Mouse (Mus musculus) macrophage (primary cell): ENCODE results near the gene Nav2. TPM values are rescaled to one million over a fixed set of nuclear protein-coding genes. Genes with fewer than 3 reads are reported as not detected.
A peak's percentile ranks its signal among the peaks of the same experiment; 100 is the strongest.

Source experiments
- H3K27ac ChIP-seq: fragments of 350-480 bp; formaldehyde crosslinking; 2 replicates; pipeline ENCODE4 v1.9.0; 2021
- H3K36me3 ChIP-seq: fragments of 350-480 bp; formaldehyde crosslinking; 2 replicates; pipeline ENCODE4 v1.9.0; 2021; ENCODE audit errors: inconsistent target
- H3K4me3 ChIP-seq: fragments of 350-480 bp; formaldehyde crosslinking; 2 replicates; pipeline ENCODE4 v1.9.0; 2021; ENCODE audit errors: inconsistent target
- H3K79me2 ChIP-seq: fragments of 350-480 bp; formaldehyde crosslinking; 2 replicates; pipeline ENCODE4 v1.9.0; 2021; ENCODE audit errors: inconsistent target
- WGBS: methylation state at CpG from one replicate; pipeline ENCODE4 v1.1.7; 2026; ENCODE audit warnings: inconsistent platforms; ENCODE audit not compliant: missing documents; 5-methylcytosine and 5-hydroxymethylcytosine counted together
- polyA plus RNA-seq: library from polyadenylated mRNA; stranded (reverse); fragments of 250-400 nt; gene quantifications from 3 replicates; pipeline ENCODE4 v1.2.4, GENCODE M21; 2018; ENCODE audit warnings: inconsistent platforms

Gene Nav2
- polyA plus RNA-seq, 1 experiment from 2014 or later = 19.2 TPM

DNA sequence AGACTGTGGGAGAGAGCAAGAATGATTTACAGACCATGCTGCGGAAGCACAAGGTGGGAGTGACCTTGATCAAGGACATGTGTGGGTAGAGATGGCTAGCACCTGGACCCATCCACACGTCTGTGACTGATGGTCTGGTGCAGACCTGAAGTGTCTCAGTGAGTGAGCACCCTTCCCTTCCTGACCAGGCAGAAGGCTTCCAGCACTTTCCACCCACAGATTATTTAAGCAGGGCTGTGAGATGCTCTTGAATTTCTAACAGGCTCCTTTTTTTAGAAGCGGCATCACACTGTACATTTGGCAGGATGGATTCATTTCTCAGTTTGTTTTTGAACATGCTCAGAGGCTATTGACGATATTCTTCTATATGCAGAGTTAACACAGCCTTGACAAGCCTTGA, 369.2 kb downstream of the Nav2 start:
- Histone ChIP-seq H3K79me2 (peaks cover 100% of the 10 kb centered on the region), H3K27ac (no peak overlapping the region), H3K36me3 (0 out of 2 replicates have a peak, but pooled peaks cover 3% of the 10 kb centered on the region), H3K4me3 (no peak overlapping the region)
- WGBS = 93% methylated on average over 4 of the region's 4 CpGs

DNA sequence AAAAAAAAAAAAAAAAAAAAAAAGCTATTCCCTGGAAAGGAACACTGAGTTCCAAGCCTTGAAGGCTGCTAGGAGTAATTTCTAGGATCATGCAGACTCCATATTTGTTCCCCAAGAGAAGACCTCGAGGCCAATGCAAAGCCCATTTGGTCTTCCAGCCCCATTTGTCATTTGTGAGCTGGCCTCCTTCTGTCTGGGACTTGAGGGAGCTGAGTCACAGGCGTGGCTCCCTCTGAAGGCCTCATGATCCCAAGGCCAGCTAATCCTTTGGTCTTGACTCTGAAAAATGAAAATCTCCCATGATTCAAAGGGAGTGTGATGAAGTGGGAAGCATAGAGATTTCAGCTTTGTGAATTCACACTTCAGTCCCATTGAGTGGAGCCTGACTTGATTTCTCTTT, 370.0 kb downstream of the Nav2 start:
- Histone ChIP-seq H3K36me3 (0 out of 2 replicates have a peak, but pooled peaks cover 3% of the 10 kb centered on the region), H3K4me3 (no peak overlapping the region), H3K79me2 (peaks cover 100% of the 10 kb centered on the region), H3K27ac (no peak overlapping the region)
- 77% methylated on average over 2 of the region's 2 CpGs for WGBS

DNA sequence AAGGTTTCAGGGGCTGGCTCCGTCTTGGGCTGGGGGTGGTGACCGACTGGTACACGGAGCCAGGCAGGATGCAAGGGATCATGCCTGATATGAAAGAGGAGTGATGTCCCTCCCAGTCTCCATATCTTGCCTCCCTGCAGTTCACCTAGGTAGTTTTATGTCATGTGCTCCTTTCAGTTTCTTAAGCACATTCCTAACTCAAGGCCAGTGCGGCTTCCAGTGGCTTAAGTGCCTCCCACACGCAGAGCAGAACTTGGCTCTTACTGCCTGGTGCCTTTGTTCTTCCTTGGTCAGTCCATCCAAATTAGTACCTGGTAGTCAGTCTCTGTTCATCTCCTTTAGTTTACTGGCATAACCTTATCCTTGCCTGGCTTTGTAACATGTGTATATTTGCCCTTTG, 371.9 kb downstream of the Nav2 start:
- Histone ChIP-seq H3K27ac (no peak overlapping the region), H3K79me2 (peaks cover 100% of the 10 kb centered on the region), H3K36me3 (0 out of 2 replicates have a peak, but pooled peaks cover 3% of the 10 kb centered on the region), H3K4me3 (no peak overlapping the region)
- 99% methylated on average over 5 of the region's 5 CpGs for WGBS

DNA sequence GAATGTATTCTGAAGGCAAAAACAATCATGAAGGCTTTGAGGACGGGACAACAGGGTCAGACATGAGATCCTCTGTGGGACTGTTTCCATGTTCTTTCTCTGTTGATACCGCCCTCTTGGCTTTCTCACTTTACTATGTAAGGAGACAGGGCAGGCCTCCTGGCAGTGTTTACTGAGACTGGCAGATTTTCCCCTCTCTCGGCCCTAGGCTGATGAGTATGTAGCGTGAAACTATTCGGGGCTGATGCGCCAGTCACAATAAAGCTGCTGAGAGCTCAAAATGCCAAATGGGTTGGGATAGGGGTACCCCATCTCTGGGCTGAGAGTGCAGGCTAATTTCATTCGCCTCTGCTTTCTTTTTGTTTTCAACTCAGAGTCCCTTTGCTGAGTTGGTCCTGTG, 373.9 kb downstream of the Nav2 start:
- Histone ChIP-seq H3K4me3 (no peak overlapping the region), H3K27ac (no peak overlapping the region), H3K79me2 (peaks cover 92% of the 10 kb centered on the region), H3K36me3 (0 out of 2 replicates have a peak, but pooled peaks cover 3% of the 10 kb centered on the region)
- 93% methylated on average over 7 of the region's 7 CpGs for WGBS

DNA sequence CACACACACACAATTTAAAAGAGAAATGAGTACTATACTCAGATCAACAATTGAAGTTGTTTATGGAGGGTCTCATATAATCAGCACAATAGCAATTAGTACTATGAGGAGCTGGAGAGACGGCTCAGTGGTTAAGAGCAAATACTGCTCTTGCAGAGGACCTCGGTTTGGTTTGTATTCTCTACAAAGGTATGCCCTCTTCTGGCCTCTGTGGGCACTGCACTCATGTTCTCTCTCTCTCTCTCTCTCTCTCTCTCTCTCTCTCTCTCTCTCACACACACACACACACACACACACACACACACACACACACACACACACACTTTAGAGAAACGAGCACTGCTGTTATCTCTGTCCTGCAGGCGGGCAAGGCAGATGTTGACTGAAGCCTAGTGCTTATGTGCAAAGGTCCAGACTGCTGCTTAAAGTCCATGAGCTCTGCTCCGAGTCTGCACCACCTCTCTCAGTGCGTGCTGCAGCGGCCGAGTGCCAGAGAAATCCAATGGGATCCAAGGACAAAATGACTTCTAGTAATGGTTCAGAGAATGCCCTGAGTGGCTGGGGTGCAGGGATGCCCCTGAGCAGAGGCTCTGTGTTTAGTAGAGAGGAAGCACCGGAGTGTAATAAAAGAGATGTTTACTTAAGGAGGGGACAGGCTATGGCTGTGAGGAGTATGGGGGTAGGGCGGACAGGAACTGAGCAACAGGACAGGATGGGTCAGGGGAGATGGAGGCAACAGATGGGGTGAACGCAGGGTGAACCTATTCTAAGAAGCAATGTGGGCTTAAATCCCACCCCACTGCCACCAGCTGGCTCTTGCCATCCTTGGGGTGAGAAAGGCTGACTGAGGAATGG, 375.2 kb downstream of the Nav2 start:
- 55% methylated on average over 10 of the region's 11 CpGs for WGBS
- peaks cover 92% of the 10 kb centered on the region for H3K79me2 ChIP-seq
- H3K36me3 ChIP-seq = 0 out of 2 replicates have a peak, but pooled peaks cover 3% of the 10 kb centered on the region
- H3K27ac ChIP-seq = no peak overlapping the region
- no peak overlapping the region for H3K4me3 ChIP-seq

DNA sequence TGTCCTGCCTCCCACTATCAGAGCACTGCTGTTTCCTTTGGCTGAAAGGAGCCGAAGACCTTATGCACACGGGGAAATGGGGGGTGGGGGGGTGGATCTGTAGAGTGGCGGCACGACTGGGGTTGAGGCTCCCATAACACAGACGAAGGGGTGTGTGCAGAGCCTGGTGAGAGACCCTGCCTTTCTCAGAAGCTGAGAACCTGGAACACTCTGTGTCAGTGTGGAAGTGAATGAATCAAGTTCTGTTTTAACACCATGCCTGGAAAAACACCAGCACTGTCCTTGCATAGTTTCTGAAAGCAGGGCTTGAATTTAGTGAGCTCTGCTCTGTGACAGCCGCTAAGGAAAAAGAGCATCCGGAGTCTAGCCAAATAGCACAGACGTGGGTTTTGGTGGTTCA, 379.7 kb downstream of the Nav2 start:
- no peaks in the 10 kb centered on the region for H3K36me3 ChIP-seq
- H3K79me2 ChIP-seq = peaks cover 92% of the 10 kb centered on the region
- no peak overlapping the region for H3K4me3 ChIP-seq
- WGBS = 49% methylated on average over 7 of the region's 8 CpGs
- peak overlapping the region; percentile 80 for H3K27ac ChIP-seq

DNA sequence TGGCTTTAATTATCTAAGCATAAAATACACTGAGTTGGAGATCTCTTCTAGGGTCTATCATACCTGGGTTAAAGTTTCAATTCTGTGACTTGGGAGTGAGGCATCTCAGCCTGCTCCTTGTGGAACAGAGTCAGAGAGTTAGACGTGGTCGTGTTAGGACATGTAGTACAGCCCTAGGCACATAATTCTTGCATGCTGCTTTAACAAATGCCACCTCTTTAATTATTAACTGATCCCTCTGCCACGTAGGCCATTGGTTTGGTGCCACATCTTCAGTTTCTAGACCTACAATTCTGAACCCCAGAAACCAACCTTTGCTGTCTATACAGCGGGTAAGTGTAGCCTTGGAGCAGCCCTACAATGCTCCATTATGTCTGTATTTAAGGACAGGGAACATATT, 381.8 kb downstream of the Nav2 start:
- peaks cover 89% of the 10 kb centered on the region for H3K79me2 ChIP-seq

DNA sequence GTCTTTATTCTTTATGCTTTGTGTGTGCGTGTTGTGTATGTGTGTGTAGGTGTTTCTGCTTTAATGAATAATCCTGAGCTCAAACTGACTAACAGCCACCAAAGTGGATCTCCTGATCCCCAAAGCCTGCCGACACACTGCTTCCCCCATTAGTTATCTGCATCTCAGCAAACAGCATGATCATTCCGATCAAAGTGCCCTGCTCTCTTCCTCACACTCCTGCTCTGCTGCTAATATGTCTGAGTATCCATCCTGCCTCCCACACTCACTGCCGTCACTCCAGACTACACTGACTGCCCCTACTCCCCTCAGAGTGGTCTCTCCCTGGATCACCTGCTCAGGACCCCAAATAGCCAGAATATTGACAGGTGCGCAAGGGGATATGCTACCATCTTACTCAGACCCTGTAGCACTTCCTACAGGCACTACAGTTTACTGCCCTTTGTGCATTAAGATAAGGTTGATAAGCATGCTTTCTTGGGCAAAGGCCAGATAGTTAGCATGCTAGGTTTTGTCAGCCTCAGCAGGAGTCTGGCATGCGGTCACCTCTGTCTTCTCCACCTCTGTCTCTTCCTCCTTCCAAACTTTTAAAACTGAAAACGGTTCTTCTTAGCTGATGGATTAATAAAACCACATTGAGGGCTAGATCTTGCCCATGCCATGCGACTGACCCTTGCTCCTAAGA, 382.8 kb downstream of the Nav2 start:
- peaks cover 89% of the 10 kb centered on the region for H3K79me2 ChIP-seq
- H3K4me3 ChIP-seq = no peak overlapping the region
- 97% methylated on average over 8 of the region's 8 CpGs for WGBS
- no peak overlapping the region for H3K27ac ChIP-seq
- no peaks in the 10 kb centered on the region for H3K36me3 ChIP-seq

More for the DNA sequence above, 381.8 kb downstream of the Nav2 start:
- no peak overlapping the region for H3K4me3 ChIP-seq
- no peaks in the 10 kb centered on the region for H3K36me3 ChIP-seq
- 84% methylated on average over 4 of the region's 4 CpGs for whole genome bisulfite sequencing
- H3K27ac ChIP-seq = no peak overlapping the region

DNA sequence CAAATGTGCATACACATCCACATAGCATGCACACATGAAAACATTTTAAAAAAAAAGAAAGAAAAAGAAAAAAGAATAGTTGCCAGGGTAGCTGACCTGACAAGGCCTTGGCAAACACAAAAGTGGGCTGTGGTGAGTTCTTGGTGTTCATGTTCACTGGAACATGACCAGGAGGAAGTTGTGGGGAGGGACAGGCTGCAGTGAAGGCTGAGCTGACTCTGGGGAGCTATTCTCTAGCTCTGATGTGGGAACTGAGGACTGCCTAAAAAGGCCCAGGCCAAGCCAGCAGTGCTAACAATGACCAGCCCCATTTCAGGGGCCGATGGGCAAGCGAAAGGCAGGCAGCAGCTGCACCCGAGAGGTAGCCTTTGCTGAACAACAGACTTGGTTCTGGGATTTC, 388.6 kb downstream of the Nav2 start:
- peak overlapping the region; percentile 8; the same call in 1 of the 2 replicates for H3K27ac ChIP-seq
- no peak overlapping the region for H3K4me3 ChIP-seq
- 49% methylated on average over 3 of the region's 3 CpGs for WGBS

DNA sequence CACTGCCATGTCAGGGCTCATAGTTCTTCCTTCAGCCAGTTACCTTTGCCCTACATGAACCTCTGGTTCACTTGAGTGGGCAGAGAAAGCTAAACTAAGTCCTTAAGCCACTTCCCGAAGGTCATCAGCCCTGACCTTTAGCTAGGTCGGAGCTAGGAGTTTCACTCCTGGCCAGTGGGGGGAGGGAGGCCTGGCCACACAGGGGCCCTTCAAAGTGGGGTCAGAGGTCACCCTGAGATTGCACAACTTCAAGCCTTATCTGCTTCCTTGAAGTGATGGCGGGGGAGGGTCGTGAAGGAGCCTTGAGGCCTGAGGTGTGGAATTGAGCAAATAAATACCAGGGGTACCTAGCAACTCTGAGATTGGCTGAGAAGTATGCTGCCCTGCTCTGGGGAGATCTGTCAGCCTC, 389.9 kb downstream of the Nav2 start:
- H3K36me3 ChIP-seq = no peaks in the 10 kb centered on the region
- no peak overlapping the region for H3K27ac ChIP-seq
- 73% methylated on average over 4 of the region's 4 CpGs for WGBS
- H3K79me2 ChIP-seq = peaks cover 94% of the 10 kb centered on the region
- H3K4me3 ChIP-seq = no peak overlapping the region

More for the DNA sequence above, 388.6 kb downstream of the Nav2 start:
- H3K79me2 ChIP-seq = peaks cover 94% of the 10 kb centered on the region
- H3K36me3 ChIP-seq = no peaks in the 10 kb centered on the region

DNA sequence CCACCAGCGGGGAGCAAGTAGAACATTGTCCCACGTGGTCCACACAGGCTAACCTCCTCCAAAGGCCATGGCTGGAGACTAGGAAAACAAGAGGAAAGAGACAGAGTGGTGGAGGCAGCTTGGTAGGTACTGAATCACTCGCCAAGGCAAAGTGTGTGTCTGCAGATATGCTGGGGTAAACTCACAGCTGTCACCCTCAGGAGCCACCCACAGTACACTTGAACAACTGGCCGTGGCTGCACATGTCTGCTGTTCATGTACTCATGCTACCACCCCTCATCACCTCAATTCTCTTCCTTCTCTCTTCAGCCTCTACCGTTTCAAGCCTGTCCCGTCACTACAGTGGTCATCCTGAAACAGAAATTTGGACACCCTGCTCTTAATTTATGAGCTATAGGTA, 393.0 kb downstream of the Nav2 start:
- 96% methylated on average over 6 of the region's 6 CpGs for WGBS
- Histone ChIP-seq H3K36me3 (no peaks in the 10 kb centered on the region), H3K4me3 (no peak overlapping the region), H3K27ac (no peak overlapping the region), H3K79me2 (peaks cover 98% of the 10 kb centered on the region)

DNA sequence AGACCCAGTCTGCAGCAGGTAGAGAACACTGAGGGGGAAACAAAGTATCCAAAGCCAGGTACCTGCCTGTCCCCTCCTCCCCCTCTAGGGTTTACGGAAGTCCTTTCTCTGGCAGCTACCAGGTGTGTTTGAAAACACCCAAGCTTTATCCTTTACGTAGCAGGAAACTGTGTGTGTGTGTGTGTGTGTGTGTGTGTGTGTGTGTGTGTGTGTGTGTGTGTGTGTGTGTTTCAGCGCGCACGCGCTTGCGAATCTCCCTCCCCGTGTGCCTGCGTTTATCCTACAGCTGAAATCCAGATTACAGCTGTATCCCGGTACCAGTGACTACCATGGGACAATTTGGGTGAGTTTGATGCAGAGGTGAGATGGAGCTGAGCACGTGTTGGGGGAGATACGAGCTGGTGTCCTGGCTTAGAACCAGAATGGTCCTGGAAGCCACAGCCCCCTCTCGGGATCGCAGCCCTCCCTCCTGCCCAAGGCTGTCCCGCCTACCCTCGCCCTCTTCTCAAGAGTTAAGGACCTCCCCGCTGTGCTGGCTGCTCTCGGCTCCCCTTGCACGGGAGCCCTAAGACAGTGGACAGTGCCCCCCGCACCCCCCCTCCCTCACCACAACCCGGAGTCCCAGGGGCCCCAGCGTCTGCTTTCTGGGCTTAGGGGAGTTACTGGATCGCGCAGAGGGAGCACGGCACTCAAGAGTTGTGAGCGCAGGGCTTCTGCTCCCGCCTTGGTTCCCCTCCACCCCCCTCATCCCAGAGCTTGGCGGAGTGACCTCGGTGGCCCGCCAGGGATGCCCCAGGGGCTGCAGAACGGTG, 395.3 kb downstream of the Nav2 start:
- Histone ChIP-seq H3K27ac (no peak overlapping the region), H3K4me3 (no peak overlapping the region), H3K36me3 (no peaks in the 10 kb centered on the region), H3K79me2 (peaks cover 94% of the 10 kb centered on the region; the same call in 1 of the 2 replicates)
- 25% methylated on average over 21 of the region's 31 CpGs for WGBS

DNA sequence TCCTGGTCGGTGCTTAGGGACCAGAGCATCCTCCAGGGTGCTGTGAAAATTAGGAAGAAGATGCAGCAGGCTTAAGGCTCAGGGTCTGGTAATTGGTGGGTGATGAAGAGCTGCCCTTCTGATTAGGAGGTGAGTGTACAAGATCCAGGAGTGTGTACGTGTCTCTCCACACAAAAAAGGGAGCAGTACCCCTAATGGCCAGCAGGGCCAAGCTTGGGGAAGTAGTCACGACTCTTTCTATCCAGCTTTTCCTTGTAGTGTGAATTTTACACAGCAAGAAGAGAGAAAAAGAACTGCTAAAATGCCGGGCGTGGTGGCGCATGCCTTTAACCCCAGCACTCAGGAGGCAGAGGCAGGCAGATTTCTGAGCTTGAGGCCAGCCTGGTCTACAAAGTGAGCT, 399.2 kb downstream of the Nav2 start:
- Histone ChIP-seq H3K36me3 (no peaks in the 10 kb centered on the region), H3K79me2 (peaks cover 94% of the 10 kb centered on the region), H3K27ac (no peak overlapping the region), H3K4me3 (no peak overlapping the region)
- 89% methylated on average over 5 of the region's 6 CpGs for WGBS

DNA sequence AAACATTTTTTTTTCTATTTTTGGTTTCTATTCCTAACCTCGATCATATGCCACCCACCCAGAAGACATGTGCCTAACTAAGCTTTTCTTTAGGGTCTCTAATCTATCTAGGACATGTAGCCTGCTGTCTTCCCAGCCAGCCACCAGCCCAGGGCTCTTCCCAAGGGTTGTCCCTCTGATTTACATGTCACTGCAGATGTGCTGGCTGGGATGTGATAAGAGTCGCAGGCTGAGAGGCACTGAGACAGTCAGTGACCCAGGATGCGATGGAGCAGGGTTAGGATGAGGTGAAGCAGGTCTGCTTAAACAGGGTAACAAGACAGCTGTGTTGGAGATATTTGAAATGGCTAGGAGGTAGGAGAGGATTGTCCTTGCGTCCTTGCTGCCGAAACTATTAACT, 401.2 kb downstream of the Nav2 start:
- H3K27ac ChIP-seq = no peak overlapping the region
- peaks cover 94% of the 10 kb centered on the region for H3K79me2 ChIP-seq
- H3K36me3 ChIP-seq = no peaks in the 10 kb centered on the region
- no peak overlapping the region for H3K4me3 ChIP-seq
- WGBS = 86% methylated on average over 5 of the region's 5 CpGs
